Mouse (Mus musculus): ENCODE results near the gene Kcnc2.
A peak's percentile ranks its signal among the peaks of the same experiment; 100 is the strongest.

Gene Kcnc2

GRCm38 (mm10) chr10:112394399-112394970, 123.6 kb downstream of the Kcnc2 start:
- DNase-seq (ENCODE audit: low read depth, low spot score): no peak

DNA sequence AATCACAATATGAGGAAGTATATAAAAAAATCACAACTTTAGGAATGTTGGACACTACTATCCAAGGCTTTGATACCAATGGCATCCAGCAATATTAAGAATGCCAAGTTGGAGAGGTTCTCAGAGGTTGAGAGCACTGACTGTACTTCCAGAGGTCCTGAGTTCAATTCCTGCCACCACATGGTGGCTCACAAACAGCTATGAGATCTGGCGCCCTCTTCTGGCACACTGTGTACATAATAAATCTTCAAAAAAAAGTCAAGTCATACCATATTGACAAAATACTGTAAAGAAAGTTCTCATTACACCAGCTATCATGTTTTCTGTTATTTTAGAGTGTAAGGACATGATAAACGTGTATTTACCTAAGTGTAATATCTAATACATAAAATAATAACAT, 126.3 kb downstream of the Kcnc2 start:
- peak; percentile 45 for DNase-seq (ENCODE audit: low read depth, low spot score)

GRCm38 (mm10) chr10:112400591-112401404, 129.9 kb downstream of the Kcnc2 start:
- peak; percentile 73 for DNase-seq (ENCODE audit: low read depth, low spot score)

DNA sequence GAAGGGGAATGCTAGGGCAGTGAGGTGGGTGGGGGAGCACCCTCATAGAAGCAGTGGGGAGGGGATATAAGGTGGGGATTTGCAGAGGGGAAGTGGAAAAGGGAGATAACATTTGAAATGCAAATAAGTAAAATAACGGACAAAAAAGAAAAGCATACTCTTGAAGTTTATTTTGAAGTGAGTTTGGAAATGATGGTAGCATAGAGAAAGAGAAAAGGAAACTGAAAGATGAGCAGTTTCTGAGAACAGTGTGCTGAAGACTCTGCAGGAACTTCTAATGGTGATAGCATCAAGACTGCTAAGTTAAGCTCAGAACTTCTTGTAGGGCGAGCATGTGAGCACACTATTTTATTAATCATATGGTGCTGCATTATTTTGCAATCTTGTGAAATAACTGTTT, 138.6 kb downstream of the Kcnc2 start:
- no peak for DNase-seq (ENCODE audit: low read depth, low spot score)

- peak; percentile 56 for DNase-seq (ENCODE audit: low read depth, low spot score)
These were observed 152.4 kb downstream of the Kcnc2 start for GRCm38 (mm10) chr10:112423327-112423726.

DNA sequence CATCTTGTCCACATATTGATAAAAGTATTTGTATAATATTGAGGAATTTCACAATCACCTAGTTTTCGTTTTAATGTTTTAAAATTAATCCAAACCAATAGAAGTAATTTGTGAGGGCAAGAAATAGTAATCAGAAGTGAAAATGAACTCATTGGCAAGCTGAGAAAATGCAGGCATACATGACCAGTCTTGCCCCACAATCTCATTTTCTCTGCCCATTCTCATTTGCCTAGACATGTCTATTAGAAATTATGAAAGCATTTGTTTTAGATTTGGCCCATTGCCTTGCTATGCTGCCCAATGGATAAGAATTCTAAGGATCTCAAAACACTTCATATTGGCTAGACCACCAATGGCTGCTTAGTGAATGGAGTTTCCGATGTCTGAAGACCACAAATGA, 166.0 kb downstream of the Kcnc2 start:
- no peak for DNase-seq (ENCODE audit: low read depth, low spot score)

DNA sequence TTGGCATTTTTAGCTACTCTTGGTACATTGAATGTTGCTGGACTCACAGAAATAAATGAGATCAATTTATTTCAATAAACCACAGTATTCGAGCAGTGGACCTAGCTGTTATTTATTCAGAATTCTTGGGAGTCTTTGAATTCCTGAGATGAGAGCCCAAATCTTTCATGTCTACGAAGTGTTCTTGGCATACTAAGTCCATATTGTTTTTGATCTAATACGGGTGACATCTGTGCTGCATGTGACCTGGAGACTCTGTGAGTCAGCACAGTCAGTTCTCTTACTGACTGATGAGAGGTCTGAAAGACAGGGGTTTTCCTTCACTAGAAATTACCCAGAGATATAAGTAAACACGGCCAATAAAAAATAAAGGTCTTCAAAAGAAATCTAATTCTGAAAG, 173.7 kb downstream of the Kcnc2 start:
- DNase-seq (ENCODE audit: low read depth, low spot score): no peak

DNA sequence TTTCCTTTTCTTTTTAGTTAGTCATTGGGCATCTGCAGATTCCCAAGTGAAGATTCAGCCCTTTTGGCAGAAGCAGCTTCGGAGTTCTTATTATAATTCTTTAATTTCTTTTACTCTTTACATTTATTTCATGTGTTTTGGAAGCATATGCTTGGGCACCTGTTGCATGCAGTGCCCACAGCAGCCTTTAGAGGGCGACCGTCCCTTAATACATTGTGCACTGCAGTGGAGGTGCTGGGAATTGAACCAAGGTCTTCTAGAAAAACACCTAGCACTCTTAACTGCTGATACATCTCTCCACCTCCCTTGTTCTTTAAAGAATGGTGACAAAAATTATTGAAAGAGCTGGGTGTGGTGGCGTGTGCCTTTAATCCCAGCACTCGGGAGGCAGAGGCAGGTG, 180.0 kb downstream of the Kcnc2 start:
- peak; percentile 34 for DNase-seq (ENCODE audit: low read depth, low spot score)

DNA sequence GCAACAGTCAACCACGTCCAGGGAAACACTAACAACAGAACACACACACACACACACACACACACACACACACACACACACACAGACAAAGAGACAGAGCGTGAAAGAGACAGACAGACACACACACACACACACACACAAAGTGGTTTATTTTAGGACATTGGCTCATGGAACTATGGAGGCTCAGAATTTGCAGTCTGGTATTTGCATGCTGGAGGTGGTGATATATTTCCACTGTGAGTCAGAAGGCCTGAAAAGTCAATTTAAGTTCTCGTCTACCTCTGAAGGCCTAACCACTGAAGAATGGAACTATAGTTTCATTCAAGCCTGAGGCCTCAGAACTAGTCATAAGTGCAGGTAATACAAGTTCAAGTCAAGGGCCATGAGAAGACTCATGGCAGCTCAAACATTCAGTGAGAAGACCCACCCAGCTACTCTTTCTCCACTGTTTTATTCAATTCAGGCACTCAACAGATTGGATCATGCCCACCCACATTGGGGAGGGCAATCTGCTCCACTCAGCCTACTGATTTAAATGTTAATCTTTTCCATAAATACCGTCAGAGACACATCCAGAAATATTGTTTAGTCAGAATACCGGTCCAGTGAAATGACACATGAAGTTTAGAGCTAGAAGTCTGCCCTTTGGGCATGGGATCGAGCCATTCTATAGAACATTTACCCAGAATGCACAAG, 197.9 kb downstream of the Kcnc2 start:
- DNase-seq (ENCODE audit: low read depth, low spot score): no peak

GRCm38 (mm10) chr10:112474122-112474810, 203.3 kb downstream of the Kcnc2 start:
- DNase-seq (ENCODE audit: low read depth, low spot score): no peak

DNA sequence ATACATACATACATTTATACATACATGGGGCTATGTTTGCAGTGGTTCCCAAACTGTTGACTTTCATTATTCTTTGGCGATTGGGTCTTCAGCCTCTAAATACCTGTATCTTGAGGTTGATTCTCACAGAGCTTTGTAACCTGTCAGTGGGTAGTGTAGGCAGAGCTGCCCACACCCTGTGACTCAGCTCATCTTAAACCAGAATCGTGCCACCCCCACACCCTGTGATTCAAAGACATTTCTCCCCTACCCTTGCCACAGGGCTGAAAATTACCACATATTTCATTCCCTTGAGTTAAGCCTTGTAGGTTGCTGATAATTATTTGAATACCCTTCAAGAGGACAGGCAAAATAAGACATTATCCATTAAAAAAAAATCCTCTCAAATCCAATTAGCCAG, 210.5 kb downstream of the Kcnc2 start:
- DNase-seq (ENCODE audit: low read depth, low spot score): no peak

GRCm38 (mm10) chr10:112481921-112482607, 211.1 kb downstream of the Kcnc2 start:
- no peak for DNase-seq (ENCODE audit: low read depth, low spot score)

GRCm38 (mm10) chr10:112484387-112485105, 213.6 kb downstream of the Kcnc2 start:
- no peak for DNase-seq (ENCODE audit: low read depth, low spot score)

GRCm38 (mm10) chr10:112485819-112486218, 214.9 kb downstream of the Kcnc2 start:
- no peak for DNase-seq (ENCODE audit: low read depth, low spot score)

- DNase-seq (ENCODE audit: low read depth, low spot score): no peak
These were observed 217.8 kb downstream of the Kcnc2 start for GRCm38 (mm10) chr10:112488751-112489150.
